Mouse (Mus musculus) liver, postnatal 0 days (tissue): ENCODE measurements around the gene Hlcs. TPM values are rescaled to one million over a fixed set of nuclear protein-coding genes. Genes with fewer than 3 reads are reported as not detected.

Source experiments
- ATAC-seq: fragments of 200-750 bp; cut with Nextera tagmentation; 2 replicates; pipeline ENCODE4 v1.8.0; 2017; ENCODE audit warnings: mild to moderate bottlenecking, moderate library complexity
- DNase-seq: peaks from one replicate; pipeline ENCODE4 v3.0.0-alpha.2; 2016
- H3K27ac ChIP-seq: fragments of 300-500 bp; sonication (generic); 2 replicates; pipeline ENCODE4 v1.5.1; 2014; ENCODE audit warnings: antibody characterized with exemption, moderate library complexity, mild to moderate bottlenecking, low read depth
- H3K27me3 ChIP-seq: fragments of 300-500 bp; sonication (generic); 2 replicates; pipeline ENCODE4 v1.6.1; 2014; ENCODE audit warnings: low read length, control low read depth, mixed read lengths; ENCODE audit not compliant: insufficient read depth
- H3K36me3 ChIP-seq: fragments of 300-500 bp; sonication (generic); replicated peaks from 2 replicates; pipeline ENCODE4 v1.6.1; 2014; ENCODE audit warnings: mild to moderate bottlenecking, control low read depth, low read length, moderate library complexity, mixed read lengths; ENCODE audit not compliant: insufficient read depth
- H3K4me1 ChIP-seq: fragments of 300-500 bp; sonication (generic); 2 replicates; pipeline ENCODE4 v1.6.1; 2014; ENCODE audit warnings: antibody characterized with exemption, mild to moderate bottlenecking, control low read depth; ENCODE audit not compliant: insufficient read depth
- H3K4me2 ChIP-seq: fragments of 300-500 bp; sonication (generic); 2 replicates; pipeline ENCODE4 v1.6.1; 2014; ENCODE audit warnings: low read depth, mild to moderate bottlenecking, low read length, moderate library complexity, mixed read lengths
- H3K4me3 ChIP-seq: fragments of 300-500 bp; sonication (generic); 2 replicates; pipeline ENCODE4 v1.5.1; 2014; ENCODE audit warnings: low read depth, low read length
- H3K9ac ChIP-seq: fragments of 300-500 bp; sonication (generic); replicated peaks from 2 replicates; pipeline ENCODE4 v1.6.1; 2014; ENCODE audit warnings: mild to moderate bottlenecking, moderate library complexity
- H3K9me3 ChIP-seq: fragments of 300-500 bp; sonication (generic); 2 replicates; pipeline ENCODE4 v1.6.1; 2016; ENCODE audit warnings: mild to moderate bottlenecking, control low read depth, low read length, mixed read lengths
- CTCF ChIP-seq: sonication (generic); IDR thresholded peaks from 2 replicates; pipeline ENCODE4 v1.5.1; 2016; ENCODE audit warnings: antibody characterized with exemption, low read depth
- EP300 ChIP-seq: IDR thresholded peaks from 2 replicates; pipeline ENCODE4 v1.6.1; 2016; ENCODE audit warnings: antibody characterized with exemption, low read depth, mild to moderate bottlenecking
- whole genome bisulfite sequencing: fragments of 180-500 bp; shearing (Covaris S2); extraction: QIAGEN DNeasy Blood & Tissue Kit; methylation state at CpG from one replicate; pipeline ENCODE4 v1.1.7; 2014; ENCODE audit not compliant: insufficient replicate concordance; 5-methylcytosine and 5-hydroxymethylcytosine counted together
- polyA plus RNA-seq: library from polyadenylated mRNA; unstranded; fragments of >200 nt; fragmentation: Nextera tagmentation; extraction: Ambion mirVana; gene quantifications from 2 replicates; pipeline ENCODE4 v1.2.1, GENCODE M21; 2015

Hlcs gene
- 2.3 and 2.9 TPM in 2 replicates for polyA plus RNA-seq

DNA sequence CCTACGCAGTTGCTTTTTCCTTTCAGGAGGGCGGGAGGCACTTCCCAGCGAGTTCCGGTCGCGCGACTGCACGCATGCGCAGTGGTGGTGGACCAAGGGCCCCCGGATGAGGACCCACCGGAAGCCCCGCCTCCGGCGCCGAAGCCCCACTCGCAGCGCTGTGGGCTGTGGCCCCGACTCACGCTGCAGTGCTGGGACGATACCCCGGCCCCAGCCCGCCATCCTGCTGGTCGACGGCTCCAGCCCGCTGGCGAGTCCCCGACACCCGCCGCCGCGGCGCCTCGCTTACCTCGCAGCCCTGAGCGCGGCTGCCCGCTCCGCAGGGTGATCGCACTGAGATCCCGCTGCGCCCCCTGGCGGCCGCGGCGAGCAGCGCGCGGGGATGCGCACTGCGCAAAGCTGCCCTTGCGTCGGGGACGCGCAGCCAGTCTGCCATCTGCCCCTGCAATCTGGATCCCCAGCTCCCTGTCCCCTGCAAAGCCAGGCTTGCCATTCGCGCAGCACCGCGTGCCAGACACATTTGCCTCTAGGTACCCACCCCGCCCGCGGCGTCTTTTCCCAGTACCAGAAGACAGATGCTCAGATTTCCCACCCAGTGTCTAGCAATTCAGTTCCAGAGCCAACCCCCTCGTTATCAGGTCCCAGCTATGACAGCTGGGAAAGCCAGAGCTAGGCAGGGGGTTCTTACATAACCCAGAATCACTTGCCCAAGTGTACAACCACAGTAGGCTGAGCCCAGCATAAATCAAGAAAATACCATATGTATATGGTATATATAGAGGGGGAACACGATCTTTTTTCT, at the start of gene Hlcs:
Gene Hlcs, minus strand, starts transcription at position 343 of the 802 bp plus-strand sequence.
- H3K4me2 ChIP-seq = peak within 1 kb of the TSS; percentile 91
- ATAC-seq (peak; percentile 92), DNase-seq (peak; percentile 97)
- peak within 1 kb of the TSS; percentile 72 for H3K9ac ChIP-seq
- no peaks in the 10 kb centered on the region for H3K27me3 ChIP-seq
- H3K4me3 ChIP-seq = peak within 1 kb of the TSS; percentile 61
- H3K27ac ChIP-seq = peak within 1 kb of the TSS; percentile 95
- H3K9me3 ChIP-seq = no peaks in the 10 kb centered on the region
- TF ChIP-seq EP300 (no peak), CTCF (peak; percentile 96)
- H3K36me3 ChIP-seq = no peaks in the 10 kb centered on the region
- under 1% methylated on average over 61 of the region's 64 CpGs for WGBS
- H3K4me1 ChIP-seq = peaks cover 7% of the 10 kb centered on the region; the same call in 1 of the 2 replicates

GRCm38 (mm10) chr16:94362174-94362873, 49.0 kb upstream of the Hlcs start:
- Histone ChIP-seq H3K9me3 (no peaks in the 10 kb centered on the region), H3K4me2 (no peak overlapping the region), H3K4me3 (no peak overlapping the region), H3K27ac (no peak overlapping the region), H3K4me1 (no peaks in the 10 kb centered on the region), H3K36me3 (no peaks in the 10 kb centered on the region), H3K27me3 (no peaks in the 10 kb centered on the region), H3K9ac (no peak overlapping the region)
- 48% methylated on average over 10 of the region's 10 CpGs for WGBS
- ATAC-seq (no peak), DNase-seq (peak; percentile 24)
- no peak for TF ChIP-seq CTCF
- TF ChIP-seq EP300 = no peak

GRCm38 (mm10) chr16:94360578-94361350, 47.4 kb upstream of the Hlcs start:
- H3K4me1 ChIP-seq = no peaks in the 10 kb centered on the region
- DNase-seq (no peak), ATAC-seq (no peak)
- H3K4me2 ChIP-seq = no peak overlapping the region
- no peaks in the 10 kb centered on the region for H3K27me3 ChIP-seq
- H3K9ac ChIP-seq = no peak overlapping the region
- no peaks in the 10 kb centered on the region for H3K9me3 ChIP-seq
- no peak overlapping the region for H3K4me3 ChIP-seq
- H3K27ac ChIP-seq = no peak overlapping the region
- 80% methylated on average over 13 of the region's 13 CpGs for WGBS
- no peaks in the 10 kb centered on the region for H3K36me3 ChIP-seq
- TF ChIP-seq CTCF (no peak), EP300 (no peak)

GRCm38 (mm10) chr16:94358091-94358490, 44.7 kb upstream of the Hlcs start:
- Histone ChIP-seq H3K27me3 (no peaks in the 10 kb centered on the region), H3K4me1 (no peaks in the 10 kb centered on the region), H3K9me3 (no peaks in the 10 kb centered on the region), H3K36me3 (no peaks in the 10 kb centered on the region), H3K4me3 (no peak overlapping the region), H3K9ac (no peak overlapping the region), H3K27ac (no peak overlapping the region), H3K4me2 (no peak overlapping the region)
- DNase-seq (no peak), ATAC-seq (peak; percentile 35; the same call in 1 of the 2 replicates)
- WGBS = 44% methylated on average over 3 of the region's 3 CpGs
- no peak for TF ChIP-seq CTCF

DNA sequence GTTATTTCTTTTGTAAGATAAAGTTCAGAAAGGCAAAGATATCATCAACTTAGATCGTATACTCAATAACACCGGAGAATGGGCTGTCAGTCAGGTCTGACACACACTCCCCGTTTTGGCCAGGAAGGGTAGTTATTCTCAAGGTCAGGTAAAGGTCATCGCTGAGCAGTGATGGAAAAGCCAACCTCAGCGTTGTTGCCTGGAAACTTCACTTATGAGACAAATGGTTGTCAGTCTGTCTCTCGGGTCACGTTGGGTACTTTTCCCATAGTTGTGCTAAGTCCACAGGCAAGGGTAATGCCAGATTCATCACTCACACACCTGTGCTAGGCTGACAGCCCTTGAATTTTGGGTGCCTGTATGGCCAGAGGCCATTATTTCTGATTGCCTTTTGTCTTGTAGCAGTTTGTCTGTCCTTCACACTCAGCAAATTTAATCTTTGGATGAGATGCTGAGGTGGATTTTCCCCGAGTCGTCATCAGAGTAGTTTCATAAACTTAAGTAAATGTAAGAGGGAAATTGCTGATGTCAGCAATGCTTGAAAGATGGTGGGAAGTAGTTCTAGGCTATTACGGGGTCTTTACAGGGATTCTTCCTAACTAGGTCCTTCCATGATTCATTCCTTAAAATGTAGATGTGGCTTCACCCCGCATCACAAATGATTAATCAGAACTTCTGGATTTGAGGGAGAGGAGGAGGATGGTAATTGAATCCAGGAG, 43.6 kb upstream of the Hlcs start:
- TF ChIP-seq EP300 = no peak
- TF ChIP-seq CTCF = no peak
- DNase-seq (no peak), ATAC-seq (no peak)
- Histone ChIP-seq H3K4me2 (no peak overlapping the region), H3K9ac (no peak overlapping the region), H3K4me1 (no peaks in the 10 kb centered on the region), H3K9me3 (no peaks in the 10 kb centered on the region), H3K27ac (no peak overlapping the region), H3K4me3 (no peak overlapping the region), H3K36me3 (no peaks in the 10 kb centered on the region), H3K27me3 (no peaks in the 10 kb centered on the region)
- WGBS = 69% methylated on average over 11 of the region's 11 CpGs
